Mouse (Mus musculus): Measurements from ENCODE around the gene Tnr. TPM values are rescaled to one million over a fixed set of nuclear protein-coding genes. Genes with fewer than 3 reads are reported as not detected.

The Tnr gene
- polyA plus RNA-seq, 1 experiment from 2014 or later: not detected

DNA sequence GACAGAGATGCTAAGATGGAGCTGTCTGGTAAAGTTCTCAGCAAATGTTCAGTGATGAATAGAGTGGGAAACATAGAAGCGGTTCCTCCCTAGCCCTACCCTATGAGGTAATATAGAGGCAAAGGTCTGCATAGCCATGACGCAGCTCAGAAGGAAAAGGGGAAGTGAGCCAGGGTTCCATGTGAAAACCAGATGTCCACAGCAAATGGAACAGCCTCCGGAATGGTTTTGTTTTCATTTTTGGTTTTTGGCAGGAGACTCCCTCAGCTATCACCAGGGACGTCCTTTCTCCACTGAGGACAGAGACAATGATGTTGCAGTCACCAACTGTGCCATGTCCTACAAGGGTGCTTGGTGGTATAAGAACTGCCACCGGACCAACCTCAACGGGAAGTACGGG, 399.4 kb downstream of the Tnr start:
- no peak overlapping the region for H3K9ac ChIP-seq (ENCODE audit: low read length)
- DNase-seq (ENCODE audit: low spot score): no peak
- 92% methylated on average over 7 of the region's 7 CpGs for WGBS
- H3K4me2 ChIP-seq (ENCODE audit: low read depth, severe bottlenecking): no peak overlapping the region
- H3K27ac ChIP-seq (replicated peaks; ENCODE audit: low read depth, low read length): no peak overlapping the region
- H3K4me1 ChIP-seq (ENCODE audit: control insufficient read depth, insufficient read depth, low read length): no peaks in the 10 kb centered on the region
- no peaks in the 10 kb centered on the region for H3K36me3 ChIP-seq (ENCODE audit: control insufficient read depth, insufficient read depth, low read length)
- H3K9me3 ChIP-seq (ENCODE audit: control insufficient read depth, low read length): no peaks in the 10 kb centered on the region
- no peak overlapping the region for H3K4me3 ChIP-seq (ENCODE audit: low read depth, low read length)
- ATAC-seq (ENCODE audit: insufficient number of reproducible peaks, low FRiP score, low TSS enrichment, low read depth): no peak
- no peaks in the 10 kb centered on the region for H3K27me3 ChIP-seq (ENCODE audit: control insufficient read depth, insufficient read depth, low read length)

DNA sequence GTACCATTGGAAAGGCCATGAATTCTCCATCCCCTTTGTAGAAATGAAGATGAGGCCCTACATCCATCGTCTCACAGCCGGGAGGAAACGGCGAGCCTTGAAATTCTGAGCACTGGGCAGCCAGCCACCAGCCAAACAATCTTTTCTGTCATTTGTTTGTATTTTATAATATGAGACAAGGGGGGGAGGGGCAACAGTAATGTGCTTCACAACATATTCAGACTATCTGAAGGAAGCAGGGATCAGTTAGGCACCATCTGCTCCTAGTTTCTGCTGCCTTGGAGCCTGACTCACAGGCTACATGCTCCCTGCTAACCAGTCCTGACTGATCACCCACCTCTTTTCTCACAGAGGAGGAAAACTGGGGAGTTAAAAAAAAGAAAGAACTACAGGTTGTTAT, 400.5 kb downstream of the Tnr start:
- no peak overlapping the region for H3K4me2 ChIP-seq (ENCODE audit: low read depth, severe bottlenecking)
- no peak overlapping the region for H3K9ac ChIP-seq (ENCODE audit: low read length)
- H3K27ac ChIP-seq (replicated peaks; ENCODE audit: low read depth, low read length): no peak overlapping the region
- no peak overlapping the region for H3K4me3 ChIP-seq (ENCODE audit: low read depth, low read length)
- no peak for ATAC-seq (ENCODE audit: insufficient number of reproducible peaks, low FRiP score, low TSS enrichment, low read depth)
- no peaks in the 10 kb centered on the region for H3K27me3 ChIP-seq (ENCODE audit: control insufficient read depth, insufficient read depth, low read length)
- no peaks in the 10 kb centered on the region for H3K36me3 ChIP-seq (ENCODE audit: control insufficient read depth, insufficient read depth, low read length)
- H3K4me1 ChIP-seq (ENCODE audit: control insufficient read depth, insufficient read depth, low read length): no peaks in the 10 kb centered on the region
- no peaks in the 10 kb centered on the region for H3K9me3 ChIP-seq (ENCODE audit: control insufficient read depth, low read length)
- WGBS: 93% methylated on average over 4 of the region's 4 CpGs
- no peak for DNase-seq (ENCODE audit: low spot score)

DNA sequence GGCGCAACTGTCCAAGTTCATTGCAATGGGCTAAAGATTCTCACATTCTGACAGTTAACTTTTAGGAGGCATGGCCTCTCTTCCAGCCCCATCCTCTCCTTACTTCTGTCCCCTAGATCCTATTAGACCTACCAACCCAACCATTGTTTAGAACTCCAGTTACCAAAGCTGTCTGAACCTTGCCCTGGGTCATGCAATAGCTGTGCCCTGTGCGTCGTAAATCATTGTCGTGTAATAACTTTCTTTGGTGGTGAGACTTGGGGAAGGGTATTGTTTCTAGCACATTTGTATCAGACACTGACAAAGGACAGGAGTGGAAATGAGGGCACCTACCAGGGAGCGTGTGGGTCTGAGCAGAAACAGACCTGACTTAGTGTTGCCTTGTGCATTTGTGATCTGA, 401.1 kb downstream of the Tnr start:
- no peak for DNase-seq (ENCODE audit: low spot score)
- no peak overlapping the region for H3K9ac ChIP-seq (ENCODE audit: low read length)
- no peaks in the 10 kb centered on the region for H3K4me1 ChIP-seq (ENCODE audit: control insufficient read depth, insufficient read depth, low read length)
- no peaks in the 10 kb centered on the region for H3K36me3 ChIP-seq (ENCODE audit: control insufficient read depth, insufficient read depth, low read length)
- no peaks in the 10 kb centered on the region for H3K27me3 ChIP-seq (ENCODE audit: control insufficient read depth, insufficient read depth, low read length)
- H3K4me3 ChIP-seq (ENCODE audit: low read depth, low read length): no peak overlapping the region
- H3K9me3 ChIP-seq (ENCODE audit: control insufficient read depth, low read length): no peaks in the 10 kb centered on the region
- ATAC-seq (ENCODE audit: insufficient number of reproducible peaks, low FRiP score, low TSS enrichment, low read depth): no peak
- 84% methylated on average over 5 of the region's 5 CpGs for WGBS
- H3K27ac ChIP-seq (replicated peaks; ENCODE audit: low read depth, low read length): no peak overlapping the region
- H3K4me2 ChIP-seq (ENCODE audit: low read depth, severe bottlenecking): no peak overlapping the region

DNA sequence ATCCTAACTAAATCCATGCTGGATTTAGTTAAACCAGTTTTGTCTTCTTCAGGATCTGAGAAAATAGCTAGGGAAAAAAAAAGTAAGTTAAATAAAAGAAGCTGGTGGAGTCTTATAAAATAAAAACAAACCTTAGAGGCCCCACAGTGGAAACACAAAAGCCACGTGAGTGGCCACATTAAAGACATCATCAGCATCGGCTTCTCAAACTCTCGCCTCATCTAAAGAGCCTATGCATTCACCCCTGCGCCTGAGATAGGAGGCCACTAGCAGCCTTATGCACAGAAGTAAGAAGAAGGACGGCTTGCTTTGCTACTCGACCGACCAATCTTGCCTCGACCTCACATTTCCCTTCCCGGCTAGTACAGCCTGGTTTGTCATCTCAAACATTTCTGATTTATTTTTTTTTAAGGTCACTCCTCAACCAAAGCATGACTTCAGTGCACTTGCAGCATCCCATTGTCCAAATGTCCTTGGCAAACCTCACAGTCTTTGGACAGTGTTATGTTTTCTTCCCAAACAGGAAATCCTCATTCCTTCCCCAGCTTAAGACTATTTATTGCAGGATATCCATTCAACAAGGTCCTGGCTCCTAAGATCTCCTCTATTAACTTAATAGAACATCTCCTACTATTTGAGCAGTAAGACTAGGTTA, 405.2 kb downstream of the Tnr start:
- Histone ChIP-seq H3K27me3 (ENCODE audit: control insufficient read depth, insufficient read depth, low read length) (no peaks in the 10 kb centered on the region), H3K27ac (replicated peaks; ENCODE audit: low read depth, low read length) (no peak overlapping the region), H3K4me2 (ENCODE audit: low read depth, severe bottlenecking) (no peak overlapping the region), H3K9me3 (ENCODE audit: control insufficient read depth, low read length) (no peaks in the 10 kb centered on the region), H3K36me3 (ENCODE audit: control insufficient read depth, insufficient read depth, low read length) (no peaks in the 10 kb centered on the region), H3K4me3 (ENCODE audit: low read depth, low read length) (no peak overlapping the region), H3K9ac (ENCODE audit: low read length) (no peak overlapping the region), H3K4me1 (ENCODE audit: control insufficient read depth, insufficient read depth, low read length) (no peaks in the 10 kb centered on the region)
- 85% methylated on average over 9 of the region's 9 CpGs for WGBS
- ATAC-seq (ENCODE audit: insufficient number of reproducible peaks, low FRiP score, low TSS enrichment, low read depth) (no peak), DNase-seq (ENCODE audit: low spot score) (no peak)

DNA sequence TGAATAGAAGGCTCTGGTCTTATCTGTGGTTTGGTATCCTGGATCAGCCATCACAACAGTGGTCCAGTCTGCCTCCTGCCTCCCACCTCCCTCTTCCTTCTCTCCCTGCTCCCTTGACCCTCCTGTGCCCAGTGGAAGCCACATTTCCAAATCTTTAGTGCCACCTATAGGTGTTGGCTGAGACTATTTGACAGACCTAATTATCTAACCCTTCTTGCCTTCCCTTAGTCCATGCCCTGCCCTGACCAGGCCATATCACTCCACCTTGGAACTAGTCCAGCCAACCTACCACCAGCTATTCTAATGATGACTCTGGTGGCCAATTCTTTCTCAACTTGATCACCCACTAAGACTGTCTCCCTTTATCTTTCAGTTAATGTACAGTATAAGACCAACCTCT, 408.5 kb downstream of the Tnr start:
- ATAC-seq (ENCODE audit: insufficient number of reproducible peaks, low FRiP score, low TSS enrichment, low read depth): no peak

DNA sequence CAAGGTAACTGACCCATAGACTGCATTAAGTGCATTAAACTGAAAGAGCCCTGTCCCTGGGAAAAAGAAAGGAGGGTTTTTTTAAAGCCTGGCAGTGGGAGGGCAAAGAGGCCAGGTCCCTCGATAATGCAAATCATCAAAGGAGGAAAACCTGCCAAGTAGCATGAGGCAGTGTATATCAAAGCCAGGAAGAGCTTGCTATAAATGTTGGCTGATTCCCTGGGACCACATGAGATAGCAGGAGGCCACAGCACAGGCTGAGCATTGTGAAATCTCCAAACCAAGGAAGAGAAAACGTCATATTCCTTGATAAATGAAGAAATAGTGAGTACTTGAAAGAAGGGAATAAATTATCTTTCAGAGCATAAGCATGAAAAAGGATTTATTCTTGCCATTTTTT, 409.0 kb downstream of the Tnr start:
- no peaks in the 10 kb centered on the region for H3K36me3 ChIP-seq (ENCODE audit: control insufficient read depth, insufficient read depth, low read length)
- H3K27me3 ChIP-seq (ENCODE audit: control insufficient read depth, insufficient read depth, low read length): no peaks in the 10 kb centered on the region
- no peak overlapping the region for H3K27ac ChIP-seq (replicated peaks; ENCODE audit: low read depth, low read length)
- no peak overlapping the region for H3K9ac ChIP-seq (ENCODE audit: low read length)
- ATAC-seq (ENCODE audit: insufficient number of reproducible peaks, low FRiP score, low TSS enrichment, low read depth) (no peak), DNase-seq (ENCODE audit: low spot score) (no peak)
- no peak overlapping the region for H3K4me2 ChIP-seq (ENCODE audit: low read depth, severe bottlenecking)
- WGBS: 53% methylated on average over 2 of the region's 2 CpGs
- no peaks in the 10 kb centered on the region for H3K9me3 ChIP-seq (ENCODE audit: control insufficient read depth, low read length)
- H3K4me1 ChIP-seq (ENCODE audit: control insufficient read depth, insufficient read depth, low read length): no peaks in the 10 kb centered on the region
- no peak overlapping the region for H3K4me3 ChIP-seq (ENCODE audit: low read depth, low read length)

More for the DNA sequence above, 408.5 kb downstream of the Tnr start:
- H3K9ac ChIP-seq (ENCODE audit: low read length): no peak overlapping the region
- no peak overlapping the region for H3K4me2 ChIP-seq (ENCODE audit: low read depth, severe bottlenecking)
- no peaks in the 10 kb centered on the region for H3K9me3 ChIP-seq (ENCODE audit: control insufficient read depth, low read length)
- no peak overlapping the region for H3K4me3 ChIP-seq (ENCODE audit: low read depth, low read length)
- no peak overlapping the region for H3K27ac ChIP-seq (replicated peaks; ENCODE audit: low read depth, low read length)
- H3K4me1 ChIP-seq (ENCODE audit: control insufficient read depth, insufficient read depth, low read length): no peaks in the 10 kb centered on the region
- no peaks in the 10 kb centered on the region for H3K36me3 ChIP-seq (ENCODE audit: control insufficient read depth, insufficient read depth, low read length)
- no peak for DNase-seq (ENCODE audit: low spot score)
- no peaks in the 10 kb centered on the region for H3K27me3 ChIP-seq (ENCODE audit: control insufficient read depth, insufficient read depth, low read length)

DNA sequence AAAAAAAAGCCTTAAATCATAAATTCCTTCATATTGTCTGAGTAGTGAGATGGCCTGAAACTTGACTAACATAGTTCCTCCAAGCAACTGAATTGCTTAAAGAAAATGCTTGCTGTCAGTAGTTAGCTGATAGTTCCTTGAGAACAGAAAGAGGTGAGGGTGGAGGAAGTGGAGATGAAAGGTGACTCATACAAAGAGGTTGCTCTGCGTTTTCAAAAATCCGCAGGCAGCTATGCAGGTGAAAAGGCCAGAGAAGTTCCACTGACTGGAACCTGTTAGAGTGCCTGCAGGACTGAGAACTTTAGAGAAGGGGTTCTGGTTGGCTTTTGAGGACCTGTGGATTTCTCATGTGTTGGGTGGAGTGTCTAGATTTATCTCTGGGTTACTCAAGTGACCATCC, 414.9 kb downstream of the Tnr start:
- Histone ChIP-seq H3K9ac (ENCODE audit: low read length) (no peak overlapping the region), H3K4me2 (ENCODE audit: low read depth, severe bottlenecking) (no peak overlapping the region), H3K9me3 (ENCODE audit: control insufficient read depth, low read length) (no peaks in the 10 kb centered on the region), H3K27me3 (ENCODE audit: control insufficient read depth, insufficient read depth, low read length) (no peaks in the 10 kb centered on the region), H3K36me3 (ENCODE audit: control insufficient read depth, insufficient read depth, low read length) (no peaks in the 10 kb centered on the region), H3K4me3 (ENCODE audit: low read depth, low read length) (no peak overlapping the region), H3K27ac (replicated peaks; ENCODE audit: low read depth, low read length) (no peak overlapping the region), H3K4me1 (ENCODE audit: control insufficient read depth, insufficient read depth, low read length) (no peaks in the 10 kb centered on the region)
- ATAC-seq (ENCODE audit: insufficient number of reproducible peaks, low FRiP score, low TSS enrichment, low read depth): no peak
- DNase-seq (ENCODE audit: low spot score): no peak
- 87% methylated on average over 2 of the region's 2 CpGs for WGBS

DNA sequence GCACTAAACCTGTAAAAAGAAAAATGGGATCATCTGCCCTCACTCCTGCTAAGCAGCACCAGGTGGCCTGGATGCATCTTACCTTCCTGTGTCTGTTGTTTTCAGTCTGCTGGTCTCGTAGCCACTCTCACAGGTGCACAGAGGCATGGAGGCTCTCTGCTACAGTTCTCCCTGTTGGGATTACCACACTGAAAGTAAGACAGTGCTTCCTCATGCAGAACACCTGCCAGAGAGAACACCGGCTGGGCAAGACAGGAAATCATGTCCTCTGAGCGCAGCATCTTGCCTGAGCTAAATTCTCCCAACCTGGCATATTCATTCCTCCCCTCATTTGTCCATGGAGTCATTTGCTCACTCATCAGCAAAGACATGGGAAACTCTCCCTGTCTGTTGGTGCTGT, 415.8 kb downstream of the Tnr start:
- no peaks in the 10 kb centered on the region for H3K9me3 ChIP-seq (ENCODE audit: control insufficient read depth, low read length)
- no peaks in the 10 kb centered on the region for H3K36me3 ChIP-seq (ENCODE audit: control insufficient read depth, insufficient read depth, low read length)
- DNase-seq (ENCODE audit: low spot score): no peak
- no peak overlapping the region for H3K9ac ChIP-seq (ENCODE audit: low read length)
- H3K27me3 ChIP-seq (ENCODE audit: control insufficient read depth, insufficient read depth, low read length): no peaks in the 10 kb centered on the region
- ATAC-seq (ENCODE audit: insufficient number of reproducible peaks, low FRiP score, low TSS enrichment, low read depth): no peak
- no peak overlapping the region for H3K4me2 ChIP-seq (ENCODE audit: low read depth, severe bottlenecking)
- 84% methylated on average over 3 of the region's 3 CpGs for WGBS
- H3K4me3 ChIP-seq (ENCODE audit: low read depth, low read length): no peak overlapping the region
- H3K27ac ChIP-seq (replicated peaks; ENCODE audit: low read depth, low read length): no peak overlapping the region
- H3K4me1 ChIP-seq (ENCODE audit: control insufficient read depth, insufficient read depth, low read length): no peaks in the 10 kb centered on the region

DNA sequence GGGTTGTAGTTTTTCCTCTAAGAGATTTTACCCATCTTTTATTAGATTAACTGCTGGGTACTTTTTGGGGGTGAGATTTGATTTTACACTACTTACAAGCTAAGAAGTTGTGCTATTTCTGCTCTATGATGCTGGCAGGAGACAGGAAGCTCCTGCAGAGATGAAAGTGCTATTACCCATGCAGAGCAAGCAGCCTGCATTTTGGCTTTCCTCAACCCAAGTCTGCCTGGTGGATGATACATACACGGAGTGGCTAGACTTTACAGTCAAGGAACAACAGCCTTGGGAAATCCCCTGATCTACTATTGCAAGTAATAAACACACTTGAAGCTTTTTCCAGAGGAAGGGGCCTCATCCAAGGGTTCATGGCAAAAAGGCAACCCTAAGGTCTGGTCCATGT, 430.0 kb downstream of the Tnr start:
- DNase-seq (ENCODE audit: low spot score): no peak
- H3K36me3 ChIP-seq (ENCODE audit: control insufficient read depth, insufficient read depth, low read length): no peaks in the 10 kb centered on the region
- H3K4me3 ChIP-seq (ENCODE audit: low read depth, low read length): no peak overlapping the region
- no peaks in the 10 kb centered on the region for H3K4me1 ChIP-seq (ENCODE audit: control insufficient read depth, insufficient read depth, low read length)
- H3K9me3 ChIP-seq (ENCODE audit: control insufficient read depth, low read length): no peaks in the 10 kb centered on the region
- H3K9ac ChIP-seq (ENCODE audit: low read length): no peak overlapping the region
- 34% methylated on average over 1 of the region's 1 CpGs for WGBS
- no peak overlapping the region for H3K4me2 ChIP-seq (ENCODE audit: low read depth, severe bottlenecking)
- no peaks in the 10 kb centered on the region for H3K27me3 ChIP-seq (ENCODE audit: control insufficient read depth, insufficient read depth, low read length)
- ATAC-seq (ENCODE audit: insufficient number of reproducible peaks, low FRiP score, low TSS enrichment, low read depth): no peak
- no peak overlapping the region for H3K27ac ChIP-seq (replicated peaks; ENCODE audit: low read depth, low read length)

Data from limb, embryonic 11.5 days (tissue).